Mouse (Mus musculus) bone marrow, adult 2 months (tissue): ENCODE data around the gene Slc16a12.

ENCODE experiments used
- CTCF ChIP-seq: fragments of 200-500 bp; IDR thresholded peaks from 2 replicates; pipeline ENCODE4 v1.5.1; 2011; ENCODE audit warnings: low read length, control low read depth; ENCODE audit not compliant: control insufficient read depth, insufficient read depth
- POLR2A ChIP-seq: fragments of 200-500 bp; IDR thresholded peaks from 2 replicates; pipeline ENCODE4 v1.6.1; 2011; ENCODE audit warnings: low read depth, mild to moderate bottlenecking, control low read depth, low read length, borderline replicate concordance; ENCODE audit not compliant: control insufficient read depth

DNA sequence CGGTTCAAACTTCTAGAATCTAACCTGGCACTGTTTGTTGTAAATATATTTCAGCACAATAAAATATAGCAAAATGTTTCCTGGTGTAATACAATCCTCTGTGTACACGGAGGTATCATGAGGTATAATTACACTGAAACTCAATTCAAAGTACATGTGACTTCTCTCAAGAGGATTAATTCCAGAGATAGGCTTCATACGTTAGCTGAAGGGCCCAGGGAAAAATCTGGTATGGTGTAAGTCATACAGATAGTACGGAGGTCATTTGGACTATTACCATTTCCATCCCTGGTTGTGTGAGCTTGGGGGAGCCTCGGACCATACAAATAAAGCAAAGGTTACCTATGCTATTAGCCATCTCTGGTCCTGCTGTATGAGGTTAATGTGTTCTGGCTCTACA lies 104.5 kb downstream of the Slc16a12 start:
- TF ChIP-seq CTCF, result no peak
- TF ChIP-seq POLR2A, result no peak
